Mouse (Mus musculus): ENCODE measurements around the gene Gpn1. TPM values are rescaled to one million over a fixed set of nuclear protein-coding genes. Genes with fewer than 3 reads are reported as not detected.
A peak's percentile ranks its signal among the peaks of the same experiment; 100 is the strongest.

The Gpn1 gene
- polyA plus RNA-seq (2015; fragmentation: Nextera tagmentation; extraction: Ambion mirVana), result 49.2 and 52.9 TPM in 2 replicates

- Histone ChIP-seq H3K4me3 (replicated peaks; ENCODE audit: low read length) (peak within 1 kb of the TSS; percentile 88), H3K27me3 (ENCODE audit: control insufficient read depth, insufficient read depth, low read length) (no peaks in the 10 kb centered on the region), H3K9ac (ENCODE audit: low read length) (peak within 1 kb of the TSS; percentile 86), H3K4me1 (ENCODE audit: control insufficient read depth, insufficient read depth, low read length) (peaks cover 6% of the 10 kb centered on the region), H3K27ac (ENCODE audit: low read length) (no peak within 1 kb of the TSS), H3K36me3 (ENCODE audit: control insufficient read depth, insufficient read depth, low read length) (peaks cover 6% of the 10 kb centered on the region; the same call in 1 of the 2 replicates), H3K9me3 (replicated peaks; ENCODE audit: control insufficient read depth, low read length) (no peaks in the 10 kb centered on the region), H3K4me2 (ENCODE audit: low read depth, low read length) (peak within 1 kb of the TSS; percentile 88)
- peak; percentile 100 for ATAC-seq (ENCODE audit: insufficient read depth, low FRiP score)
- WGBS, result under 1% methylated on average over 49 of the region's 49 CpGs
Measured at GRCm38 (mm10) chr5:31494513-31495297, at the start of gene Gpn1. TSS of gene Gpn1 (plus strand) at chr5:31494741.

GRCm38 (mm10) chr5:31451336-31451735 lies 43.2 kb upstream of the Gpn1 start:
- Histone ChIP-seq H3K4me1 (ENCODE audit: control insufficient read depth, insufficient read depth, low read length) (peaks cover 9% of the 10 kb centered on the region), H3K9me3 (replicated peaks; ENCODE audit: control insufficient read depth, low read length) (no peaks in the 10 kb centered on the region), H3K27me3 (ENCODE audit: control insufficient read depth, insufficient read depth, low read length) (no peaks in the 10 kb centered on the region; the same call in 1 of the 2 replicates), H3K4me2 (ENCODE audit: low read depth, low read length) (no peak overlapping the region), H3K9ac (ENCODE audit: low read length) (no peak overlapping the region), H3K27ac (ENCODE audit: low read length) (0 out of 2 replicates have a peak overlapping the region, but pooled peaks have one; percentile 5), H3K4me3 (replicated peaks; ENCODE audit: low read length) (no peak overlapping the region), H3K36me3 (ENCODE audit: control insufficient read depth, insufficient read depth, low read length) (no peaks in the 10 kb centered on the region)
- no peak for ATAC-seq (ENCODE audit: insufficient read depth, low FRiP score)
- WGBS, result 82% methylated on average over 2 of the region's 2 CpGs

GRCm38 (mm10) chr5:31451878-31452561 lies 42.5 kb upstream of the Gpn1 start, which contains the start of gene Zfp512:
TSS of gene Zfp512 (plus strand) at chr5:31452431.
- H3K9ac ChIP-seq (ENCODE audit: low read length), result peak within 1 kb of the TSS; percentile 79

GRCm38 (mm10) chr5:31452562-31452878 lies 42.0 kb upstream of the Gpn1 start:
- Histone ChIP-seq H3K27ac (ENCODE audit: low read length) (peak overlapping the region; percentile 57), H3K36me3 (ENCODE audit: control insufficient read depth, insufficient read depth, low read length) (no peaks in the 10 kb centered on the region), H3K4me2 (ENCODE audit: low read depth, low read length) (peak overlapping the region; percentile 83), H3K9ac (ENCODE audit: low read length) (peak overlapping the region; percentile 71), H3K4me3 (replicated peaks; ENCODE audit: low read length) (peak overlapping the region; percentile 67), H3K4me1 (ENCODE audit: control insufficient read depth, insufficient read depth, low read length) (peaks cover 9% of the 10 kb centered on the region), H3K27me3 (ENCODE audit: control insufficient read depth, insufficient read depth, low read length) (no peaks in the 10 kb centered on the region), H3K9me3 (replicated peaks; ENCODE audit: control insufficient read depth, low read length) (no peaks in the 10 kb centered on the region)
- under 1% methylated on average over 11 of the region's 11 CpGs for WGBS
- no peak for ATAC-seq (ENCODE audit: insufficient read depth, low FRiP score)

More at GRCm38 (mm10) chr5:31451878-31452561, 42.5 kb upstream of the Gpn1 start, which contains the start of gene Zfp512:
- Histone ChIP-seq H3K4me3 (replicated peaks; ENCODE audit: low read length) (peak within 1 kb of the TSS; percentile 67), H3K4me2 (ENCODE audit: low read depth, low read length) (peak within 1 kb of the TSS; percentile 83), H3K36me3 (ENCODE audit: control insufficient read depth, insufficient read depth, low read length) (no peaks in the 10 kb centered on the region), H3K9me3 (replicated peaks; ENCODE audit: control insufficient read depth, low read length) (no peaks in the 10 kb centered on the region), H3K4me1 (ENCODE audit: control insufficient read depth, insufficient read depth, low read length) (peaks cover 9% of the 10 kb centered on the region), H3K27me3 (ENCODE audit: control insufficient read depth, insufficient read depth, low read length) (no peaks in the 10 kb centered on the region), H3K27ac (ENCODE audit: low read length) (peak within 1 kb of the TSS; percentile 57)
- WGBS, result 5% methylated on average over 23 of the region's 23 CpGs
- ATAC-seq (ENCODE audit: insufficient read depth, low FRiP score), result peak; percentile 100

DNA sequence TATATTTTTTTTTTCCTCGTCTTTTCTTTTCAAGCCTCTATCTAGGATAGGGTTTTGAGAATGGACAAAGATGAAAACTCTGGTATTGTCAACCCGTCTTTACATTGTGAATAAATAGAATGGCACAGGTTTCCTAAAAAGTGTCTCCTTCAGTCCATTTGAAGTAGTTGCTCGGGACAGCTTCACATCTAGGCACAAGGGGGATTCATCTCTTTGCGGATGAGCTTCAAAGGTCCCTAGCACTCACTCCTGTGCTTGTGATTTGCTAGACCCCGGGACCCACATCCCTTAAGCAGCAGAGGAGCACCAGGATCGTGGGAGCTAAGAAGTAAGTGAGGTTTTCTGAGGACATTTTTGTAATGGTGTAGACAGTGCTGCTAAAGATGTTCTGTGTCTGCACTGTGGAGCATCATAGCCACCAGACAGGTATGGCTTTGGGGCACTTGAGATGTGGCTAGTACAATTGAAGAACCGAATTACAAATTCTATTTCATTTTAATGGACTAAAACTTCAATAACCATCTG lies 41.6 kb upstream of the Gpn1 start:
- Histone ChIP-seq H3K27me3 (ENCODE audit: control insufficient read depth, insufficient read depth, low read length) (no peaks in the 10 kb centered on the region), H3K4me3 (replicated peaks; ENCODE audit: low read length) (peak overlapping the region; percentile 67), H3K9ac (ENCODE audit: low read length) (peak overlapping the region; percentile 79), H3K36me3 (ENCODE audit: control insufficient read depth, insufficient read depth, low read length) (no peaks in the 10 kb centered on the region), H3K9me3 (replicated peaks; ENCODE audit: control insufficient read depth, low read length) (no peaks in the 10 kb centered on the region), H3K4me2 (ENCODE audit: low read depth, low read length) (peak overlapping the region; percentile 83), H3K27ac (ENCODE audit: low read length) (no peak overlapping the region), H3K4me1 (ENCODE audit: control insufficient read depth, insufficient read depth, low read length) (peaks cover 9% of the 10 kb centered on the region)
- ATAC-seq (ENCODE audit: insufficient read depth, low FRiP score), result no peak
- 11% methylated on average over 7 of the region's 7 CpGs for WGBS

DNA sequence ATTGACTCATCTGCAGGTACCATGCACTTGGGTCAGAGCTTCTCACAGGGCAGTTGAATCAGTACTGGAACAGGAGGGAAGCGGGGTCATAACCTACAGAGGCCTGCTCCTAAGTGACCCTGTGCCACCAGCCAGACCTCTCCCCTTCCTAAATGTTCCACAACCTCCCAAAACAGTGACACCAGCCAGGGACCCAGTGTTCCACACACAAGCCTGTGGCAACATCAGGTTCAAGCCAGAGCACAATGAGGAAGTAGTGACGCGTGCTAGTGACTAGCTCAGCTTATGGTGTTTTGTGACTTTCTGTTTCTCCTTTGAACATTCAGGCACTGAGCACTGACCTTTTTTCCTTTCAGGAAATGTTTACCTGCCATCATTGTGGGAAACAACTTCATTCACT lies 26.7 kb upstream of the Gpn1 start:
- Histone ChIP-seq H3K36me3 (ENCODE audit: control insufficient read depth, insufficient read depth, low read length) (peaks cover 19% of the 10 kb centered on the region), H3K9ac (ENCODE audit: low read length) (no peak overlapping the region), H3K9me3 (replicated peaks; ENCODE audit: control insufficient read depth, low read length) (no peaks in the 10 kb centered on the region), H3K27ac (ENCODE audit: low read length) (no peak overlapping the region), H3K27me3 (ENCODE audit: control insufficient read depth, insufficient read depth, low read length) (no peaks in the 10 kb centered on the region), H3K4me3 (replicated peaks; ENCODE audit: low read length) (no peak overlapping the region), H3K4me1 (ENCODE audit: control insufficient read depth, insufficient read depth, low read length) (no peaks in the 10 kb centered on the region), H3K4me2 (ENCODE audit: low read depth, low read length) (no peak overlapping the region)
- 83% methylated on average over 3 of the region's 3 CpGs for WGBS
- no peak for ATAC-seq (ENCODE audit: insufficient read depth, low FRiP score)

GRCm38 (mm10) chr5:31469711-31470110 lies 24.8 kb upstream of the Gpn1 start:
- Histone ChIP-seq H3K27ac (ENCODE audit: low read length) (no peak overlapping the region), H3K9me3 (replicated peaks; ENCODE audit: control insufficient read depth, low read length) (no peaks in the 10 kb centered on the region), H3K36me3 (ENCODE audit: control insufficient read depth, insufficient read depth, low read length) (peaks cover 28% of the 10 kb centered on the region), H3K9ac (ENCODE audit: low read length) (no peak overlapping the region), H3K4me2 (ENCODE audit: low read depth, low read length) (no peak overlapping the region), H3K4me1 (ENCODE audit: control insufficient read depth, insufficient read depth, low read length) (no peaks in the 10 kb centered on the region), H3K4me3 (replicated peaks; ENCODE audit: low read length) (no peak overlapping the region), H3K27me3 (ENCODE audit: control insufficient read depth, insufficient read depth, low read length) (no peaks in the 10 kb centered on the region)
- WGBS, result 93% methylated on average over 6 of the region's 6 CpGs
- ATAC-seq (ENCODE audit: insufficient read depth, low FRiP score), result no peak

DNA sequence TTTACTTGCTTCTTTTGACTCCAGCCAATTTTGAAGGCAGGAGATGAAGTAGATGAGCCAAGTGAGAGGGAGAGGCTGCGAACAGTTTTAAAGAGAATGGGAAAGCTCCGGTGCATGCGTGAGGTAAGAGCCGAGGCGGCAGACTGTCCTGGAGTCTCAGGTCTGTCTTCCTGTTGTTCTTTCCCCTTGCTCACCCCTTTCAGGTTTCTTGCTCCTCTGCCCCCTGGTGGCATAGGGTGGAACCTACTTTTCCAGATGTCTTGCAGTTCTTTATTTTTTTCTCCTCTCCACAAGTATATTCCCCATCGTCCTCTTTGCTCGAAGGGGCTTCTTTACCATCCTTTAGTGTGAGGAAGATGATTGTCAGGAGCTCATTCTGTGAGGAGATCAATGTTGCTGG lies 24.2 kb upstream of the Gpn1 start:
- ATAC-seq (ENCODE audit: insufficient read depth, low FRiP score), result no peak
- no peaks in the 10 kb centered on the region for H3K27me3 ChIP-seq (ENCODE audit: control insufficient read depth, insufficient read depth, low read length)
- H3K36me3 ChIP-seq (ENCODE audit: control insufficient read depth, insufficient read depth, low read length), result peaks cover 29% of the 10 kb centered on the region
- H3K4me2 ChIP-seq (ENCODE audit: low read depth, low read length), result no peak overlapping the region
- H3K27ac ChIP-seq (ENCODE audit: low read length), result no peak overlapping the region
- H3K4me1 ChIP-seq (ENCODE audit: control insufficient read depth, insufficient read depth, low read length), result no peaks in the 10 kb centered on the region
- no peak overlapping the region for H3K4me3 ChIP-seq (replicated peaks; ENCODE audit: low read length)
- H3K9me3 ChIP-seq (replicated peaks; ENCODE audit: control insufficient read depth, low read length), result no peaks in the 10 kb centered on the region
- no peak overlapping the region for H3K9ac ChIP-seq (ENCODE audit: low read length)
- 72% methylated on average over 7 of the region's 7 CpGs for WGBS

DNA sequence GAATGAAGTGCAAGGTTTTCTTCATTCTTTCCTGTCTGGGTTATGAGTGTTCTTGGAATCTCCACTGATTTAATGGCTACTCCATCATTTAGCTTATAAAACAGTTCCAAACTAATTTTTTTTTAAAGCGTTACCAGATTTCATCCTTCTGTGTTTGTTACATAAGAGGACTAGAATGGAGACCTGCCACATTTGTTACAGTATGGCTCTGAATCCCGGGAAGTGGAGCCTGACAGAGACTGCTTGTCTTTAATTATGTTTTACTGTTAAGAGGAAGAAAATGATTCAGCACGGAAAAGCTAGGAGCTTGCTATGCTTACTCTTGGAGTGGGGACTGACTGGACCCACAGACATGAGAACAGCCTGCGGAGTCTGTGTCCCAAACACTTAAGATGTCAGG lies 14.0 kb upstream of the Gpn1 start:
- H3K36me3 ChIP-seq (ENCODE audit: control insufficient read depth, insufficient read depth, low read length), result peaks cover 22% of the 10 kb centered on the region

More for the DNA sequence above, 14.0 kb upstream of the Gpn1 start:
- Histone ChIP-seq H3K4me2 (ENCODE audit: low read depth, low read length) (no peak overlapping the region), H3K9me3 (replicated peaks; ENCODE audit: control insufficient read depth, low read length) (no peaks in the 10 kb centered on the region), H3K27me3 (ENCODE audit: control insufficient read depth, insufficient read depth, low read length) (no peaks in the 10 kb centered on the region), H3K27ac (ENCODE audit: low read length) (no peak overlapping the region), H3K9ac (ENCODE audit: low read length) (no peak overlapping the region), H3K4me3 (replicated peaks; ENCODE audit: low read length) (no peak overlapping the region), H3K4me1 (ENCODE audit: control insufficient read depth, insufficient read depth, low read length) (no peaks in the 10 kb centered on the region)
- ATAC-seq (ENCODE audit: insufficient read depth, low FRiP score), result no peak
- 89% methylated on average over 4 of the region's 4 CpGs for WGBS
